Mouse (Mus musculus) cerebellum, postnatal 4 days (tissue): ENCODE measurements around the gene Lypd6.

ENCODE experiments used
- DNase-seq, 2 experiments: peaks; one replicate each; pipeline ENCODE4 v3.0.0; 2022; ENCODE audit warnings: low spot score in 2 of 2, mixed read lengths in 1 of 2

Gene Lypd6

GRCm38 (mm10) chr2:50166082-50166481 lies 99.9 kb downstream of the Lypd6 start:
- DNase-seq, result no peak

GRCm38 (mm10) chr2:50173730-50174528 lies 107.7 kb downstream of the Lypd6 start:
- DNase-seq, result no peak

DNA sequence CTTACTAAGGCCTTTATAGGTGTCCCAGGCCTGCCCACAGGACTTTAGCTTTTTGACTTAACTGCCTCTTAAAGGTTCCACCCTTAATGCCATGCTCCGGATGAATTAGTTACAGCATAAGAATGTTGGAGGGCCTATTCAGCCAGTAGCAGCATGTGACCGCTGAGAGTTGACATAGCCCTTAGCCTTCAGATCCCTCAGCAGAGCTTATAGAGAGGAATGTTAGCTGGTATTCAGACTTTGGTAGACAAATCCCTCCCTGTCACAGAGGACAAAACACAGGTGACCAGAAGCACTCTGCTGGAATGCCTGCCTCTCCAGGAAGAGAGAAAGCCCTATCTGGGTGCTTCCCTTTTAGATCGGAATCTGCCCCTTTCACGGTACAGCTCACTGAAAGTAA lies 109.5 kb downstream of the Lypd6 start:
- no peak for DNase-seq

GRCm38 (mm10) chr2:50179164-50179563 lies 112.9 kb downstream of the Lypd6 start:
- no peak for DNase-seq

DNA sequence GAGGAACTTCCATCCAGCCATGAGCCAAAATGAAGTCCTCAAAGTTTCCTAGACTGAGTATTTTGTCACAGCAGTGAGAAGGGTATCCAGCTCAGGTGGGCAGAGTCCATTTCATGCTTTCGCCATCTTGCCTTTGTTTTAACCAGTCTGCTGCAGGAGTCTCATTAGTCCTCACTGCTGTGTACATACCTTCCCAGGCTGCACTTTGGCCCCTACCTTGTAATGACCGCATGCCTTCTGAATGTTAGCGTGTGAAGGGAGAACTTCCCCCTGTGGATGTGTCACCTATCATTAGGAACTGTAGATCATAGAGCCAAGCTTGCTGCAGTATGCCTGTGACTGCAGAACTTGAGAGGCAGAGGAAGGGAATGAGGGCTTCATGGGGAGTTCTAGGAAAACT lies 114.2 kb downstream of the Lypd6 start:
- DNase-seq, result no peak

DNA sequence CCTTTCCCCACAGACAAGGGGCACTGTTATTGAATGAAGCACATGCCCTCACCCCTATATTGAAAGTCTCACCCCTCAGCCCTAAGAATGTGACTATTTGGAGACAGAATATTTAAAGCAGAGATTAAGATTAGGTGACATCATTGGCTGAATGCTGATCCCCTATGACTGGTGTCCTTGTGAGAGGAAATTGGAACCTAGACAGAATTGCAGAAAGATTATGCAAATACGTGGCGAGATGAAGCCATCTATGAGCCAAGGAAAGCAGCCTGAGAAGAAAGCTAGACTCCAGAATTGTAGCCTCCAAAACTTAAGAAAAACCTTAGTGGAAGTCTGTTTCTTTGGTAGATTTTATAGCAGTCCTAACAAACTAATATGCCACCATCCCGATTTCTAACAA lies 115.1 kb downstream of the Lypd6 start:
- no peak for DNase-seq

DNA sequence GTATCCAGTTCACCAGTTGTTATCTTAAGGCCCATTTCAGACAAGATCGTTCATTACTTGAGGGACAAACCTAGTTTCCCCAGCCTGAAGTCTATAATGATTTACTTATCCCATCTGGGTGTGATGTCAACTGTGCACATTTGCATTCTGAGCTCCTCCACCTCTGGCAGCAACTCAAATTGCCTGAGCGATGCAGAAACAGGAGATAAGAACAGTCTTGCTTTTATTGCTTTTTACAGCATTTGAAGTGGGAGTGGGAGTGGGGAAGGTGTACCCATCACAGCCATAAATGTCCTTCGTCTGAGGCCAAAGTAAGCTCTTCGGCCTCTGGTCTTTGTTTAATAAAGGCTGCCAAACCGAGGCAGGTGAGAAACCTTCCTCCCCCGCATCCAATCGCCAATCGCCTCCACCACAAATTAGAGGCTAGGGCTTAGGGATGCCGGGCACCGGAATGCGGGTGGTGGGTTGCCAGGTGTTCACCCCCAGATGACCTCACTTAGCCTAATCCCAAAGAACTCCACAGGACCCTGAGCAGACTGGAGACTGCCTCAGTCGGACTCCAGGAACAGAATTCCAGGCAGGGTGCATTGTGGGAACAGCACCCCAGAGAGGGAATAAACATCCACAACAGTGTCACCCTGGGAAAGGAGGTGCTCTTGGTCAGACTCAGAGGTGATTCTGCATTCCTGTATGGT lies 120.6 kb downstream of the Lypd6 start:
- no peak for DNase-seq

DNA sequence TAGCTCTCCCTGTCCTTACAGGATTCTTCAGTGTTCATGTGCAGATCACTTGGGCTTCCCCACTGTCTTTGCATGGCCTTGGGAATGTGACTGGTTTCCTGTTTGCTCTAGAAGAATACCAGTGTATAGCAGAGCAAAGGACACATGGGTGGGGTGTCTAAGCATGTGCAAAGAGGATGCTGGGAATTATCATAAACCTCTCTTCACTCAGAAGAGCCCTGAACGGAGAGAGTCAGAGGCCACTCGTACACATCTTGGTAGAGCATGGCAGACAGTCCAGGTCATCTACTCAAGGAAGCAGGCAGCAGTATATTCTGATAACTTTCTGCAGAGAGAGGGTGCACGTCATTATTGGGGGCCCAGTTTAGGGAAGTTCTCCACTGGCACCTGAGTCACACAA lies 122.6 kb downstream of the Lypd6 start:
- no peak for DNase-seq

DNA sequence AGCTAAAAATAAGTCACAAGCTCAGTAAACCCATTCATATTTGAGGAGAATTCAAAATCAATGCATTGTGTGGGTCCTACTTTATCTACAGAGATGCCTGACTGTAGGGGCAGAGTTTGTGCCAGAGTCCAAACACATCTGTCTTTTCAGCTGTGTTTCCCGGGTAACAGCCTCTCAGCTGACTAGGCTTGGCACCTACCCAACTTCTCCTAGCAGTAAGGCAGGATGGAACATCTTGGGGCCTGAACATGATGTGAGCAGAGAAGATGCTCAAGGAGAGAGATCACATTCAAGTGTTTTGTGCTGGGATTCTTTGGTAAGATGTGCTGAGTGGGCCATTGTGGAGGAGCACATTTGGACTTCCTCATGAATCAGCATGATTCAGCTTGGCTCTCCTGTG lies 130.5 kb downstream of the Lypd6 start:
- no peak for DNase-seq

DNA sequence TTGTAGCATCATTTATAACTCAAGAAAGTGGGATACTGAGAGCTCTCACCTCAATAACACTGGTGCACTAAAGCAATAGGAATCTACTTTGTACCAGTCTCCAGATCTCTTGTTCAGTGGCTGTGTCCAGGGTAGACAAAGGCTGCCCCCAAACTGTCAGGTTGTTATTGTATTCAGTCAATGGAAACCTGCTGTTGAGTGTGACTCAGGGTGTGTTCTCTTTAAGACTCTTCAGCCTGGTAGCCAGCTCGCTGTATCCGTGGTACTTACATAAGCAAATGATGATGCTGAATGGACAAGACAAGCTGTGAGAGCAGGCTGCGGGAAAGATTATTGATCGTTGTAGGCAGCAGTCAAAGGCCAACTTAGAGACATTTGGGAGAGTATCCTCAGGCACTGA lies 131.6 kb downstream of the Lypd6 start:
- no peak for DNase-seq

GRCm38 (mm10) chr2:50200541-50200940 lies 134.3 kb downstream of the Lypd6 start:
- DNase-seq, result no peak

DNA sequence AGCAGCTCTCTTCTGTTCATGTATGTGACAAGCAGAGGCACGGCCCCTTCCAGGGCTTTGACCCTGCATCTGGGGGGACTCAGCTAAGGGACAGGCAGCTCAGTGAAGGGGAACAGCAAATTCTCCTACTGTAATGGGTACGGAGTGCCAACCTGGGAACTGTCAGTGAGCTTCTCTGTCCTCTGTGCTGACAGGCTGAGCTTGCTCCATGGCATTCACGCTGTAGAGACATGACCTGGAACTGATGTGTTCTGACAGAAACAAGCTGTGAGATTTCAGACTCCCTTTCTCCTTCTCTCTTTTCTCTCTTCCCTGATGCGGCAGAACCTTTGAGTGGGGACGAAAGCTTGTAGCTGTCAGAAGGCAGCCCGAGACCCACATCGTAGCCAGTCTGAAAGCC lies 154.3 kb downstream of the Lypd6 start:
- DNase-seq, result peak in 1 of 2 experiments; percentile 13

DNA sequence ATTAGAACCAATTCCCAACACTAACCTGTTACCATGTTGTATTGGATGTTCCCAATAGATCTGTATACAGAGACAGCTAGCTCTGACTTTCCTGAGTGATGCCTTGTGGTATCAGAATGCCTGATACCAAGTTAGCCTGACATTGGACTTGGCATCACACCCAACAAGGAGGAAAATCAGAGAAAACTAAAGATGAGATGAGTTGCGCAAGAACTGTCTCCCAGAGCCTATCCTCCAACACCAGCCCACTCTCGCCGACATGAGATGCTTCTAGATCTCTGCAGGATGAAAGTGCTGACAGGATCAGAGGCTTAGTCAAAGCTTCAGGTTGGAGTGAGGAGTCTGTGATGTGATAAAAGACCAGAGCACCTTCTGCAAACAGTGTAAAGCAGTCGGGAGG lies 158.8 kb downstream of the Lypd6 start:
- DNase-seq, result no peak

DNA sequence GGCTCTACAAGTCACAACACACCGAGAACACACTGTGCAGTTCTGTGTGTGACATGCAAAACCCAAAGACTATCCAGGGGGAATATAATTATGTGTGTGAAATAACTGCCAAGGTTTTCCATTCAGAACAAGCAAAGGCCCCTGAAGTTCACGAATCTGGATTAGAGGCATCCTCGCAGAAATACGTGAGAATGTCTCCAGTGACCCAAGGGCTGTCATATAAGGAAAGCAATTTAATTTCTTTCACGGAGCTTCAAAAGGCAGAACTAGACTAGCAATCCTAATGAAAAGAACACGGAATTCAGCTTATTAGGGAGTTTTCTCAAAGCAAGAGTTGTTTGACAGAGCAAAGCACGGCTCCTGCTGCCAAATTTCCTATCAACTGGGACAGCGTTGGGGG lies 167.3 kb downstream of the Lypd6 start:
- DNase-seq, result no peak
